Comparison of ENCODE assay signal across 15 mouse cellular contexts in genomic region chr9:69577661-69578405, GRCm38 (mm10).
"Had no signal": no experiment of that assay in that cellular context is flagged by ENCODE, and none has a peak within 500 bp of the region (broad histone marks: within the 10 kb centered on the region; RNA-seq: fewer than 3 reads in every experiment).

No protein-coding gene starts in this region.

- H3K27ac ChIP-seq: macrophage; midbrain, embryonic 13.5 days; midbrain, embryonic 15.5 days; neural tube, embryonic 12.5 days; stomach, embryonic 15.5 days; stomach, postnatal 0 days had no signal

- H3K4me3 ChIP-seq: megakaryocyte, embryonic 14.5 days; midbrain, embryonic 13.5 days; midbrain, embryonic 15.5 days; neural tube, embryonic 12.5 days; stomach, embryonic 15.5 days had no signal

- H3K9me3 ChIP-seq: midbrain, embryonic 13.5 days; midbrain, embryonic 15.5 days; neural tube, embryonic 12.5 days; stomach, embryonic 15.5 days had no signal

- H3K27me3 ChIP-seq: midbrain, embryonic 13.5 days; midbrain, embryonic 15.5 days; stomach, embryonic 15.5 days had no signal

- DNase-seq: lung, adult 18-20 months; lung, embryonic 14.5 days; lung, postnatal 14 days; lung, postnatal 36 days; right cerebral cortex, postnatal 14 days; thymus, adult 2 months; thymus, postnatal 25 days; thymus, postnatal 4 days had no signal

- H3K4me1 ChIP-seq: megakaryocyte, embryonic 14.5 days; midbrain, embryonic 13.5 days; midbrain, embryonic 15.5 days; neural tube, embryonic 12.5 days; stomach, embryonic 15.5 days had no signal

- H3K9ac ChIP-seq: lung, embryonic 14.5 days; midbrain, embryonic 13.5 days; midbrain, embryonic 15.5 days; neural tube, embryonic 12.5 days; stomach, embryonic 15.5 days had no signal

- H3K36me3 ChIP-seq: midbrain, embryonic 13.5 days; midbrain, embryonic 15.5 days; neural tube, embryonic 12.5 days; stomach, embryonic 15.5 days had no signal
